Mouse (Mus musculus): Measurements from ENCODE around the gene Kng2.
"Not testable (repeated sequence)": the region's sequence is repeated elsewhere in the genome, so short reads cannot be mapped to it uniquely, and the experiment has no call there.

DNA sequence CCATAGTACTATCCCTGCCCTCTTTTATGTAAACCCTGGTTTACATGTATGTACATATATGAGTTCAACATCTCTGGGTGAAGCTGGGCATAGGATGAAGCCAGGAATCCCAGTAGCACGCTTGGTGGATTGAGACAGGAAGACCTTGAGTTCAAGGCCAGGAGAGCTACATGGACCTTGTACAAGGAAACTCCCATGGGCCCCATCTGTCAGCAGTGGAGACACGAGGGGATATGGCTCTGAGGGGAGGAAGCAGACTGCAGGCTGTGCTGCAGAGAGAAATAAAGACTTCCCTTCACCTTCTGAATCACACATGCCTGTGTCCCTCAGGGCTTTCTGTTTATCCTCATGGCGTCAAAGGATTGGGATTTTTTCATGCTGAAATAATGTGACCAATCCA lies 1.9 kb downstream of the Kng2 start:
- not testable (repeated sequence) for TF ChIP-seq POLR2A, CTCF (IDR thresholded peaks at IDR 0.05; ENCODE audit: extremely low read depth, insufficient read depth, low read length)
